Mouse (Mus musculus): ENCODE results near the gene Zcchc14. TPM values are rescaled to one million over a fixed set of nuclear protein-coding genes. Genes with fewer than 3 reads are reported as not detected.

Gene Zcchc14
- total RNA-seq, 4 experiments from 2014 or later = 14.2 to 19.2 (median 15.7) TPM

DNA sequence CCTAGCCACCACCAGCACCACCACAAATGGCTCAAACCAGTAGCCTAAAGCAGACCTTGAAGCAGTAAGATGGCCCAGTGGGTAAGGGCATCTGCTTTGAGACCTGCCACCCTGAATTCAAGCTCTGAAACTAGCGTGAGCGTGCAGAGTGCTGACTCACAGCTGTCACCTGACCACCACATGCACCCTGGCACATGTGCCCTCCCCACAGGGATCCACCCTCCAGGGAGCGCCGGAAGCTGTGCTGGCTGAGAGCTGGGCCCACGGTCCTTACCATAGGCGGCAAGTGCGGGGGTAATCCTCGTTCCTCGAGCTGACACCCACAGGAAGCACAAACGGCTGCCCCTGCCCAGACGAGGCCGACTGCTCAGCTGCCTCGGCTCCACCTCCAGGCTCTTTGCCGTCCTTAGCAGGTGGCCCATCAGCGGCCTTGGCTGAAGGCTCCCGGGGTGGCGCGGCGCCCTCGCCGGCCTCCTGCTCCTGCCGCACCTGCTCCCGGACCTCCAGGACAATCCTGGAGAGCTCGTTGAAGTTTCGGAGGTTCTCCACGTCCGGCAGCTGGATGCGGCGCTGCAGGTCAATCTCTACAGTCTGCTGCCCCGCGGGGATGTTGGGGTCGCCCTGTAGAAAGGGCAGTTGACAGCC lies 98.7 kb downstream of the Zcchc14 start:
- peak in 1 of 2 experiments; percentile 19 for DNase-seq (ENCODE audit: low spot score in 2 of 2)

DNA sequence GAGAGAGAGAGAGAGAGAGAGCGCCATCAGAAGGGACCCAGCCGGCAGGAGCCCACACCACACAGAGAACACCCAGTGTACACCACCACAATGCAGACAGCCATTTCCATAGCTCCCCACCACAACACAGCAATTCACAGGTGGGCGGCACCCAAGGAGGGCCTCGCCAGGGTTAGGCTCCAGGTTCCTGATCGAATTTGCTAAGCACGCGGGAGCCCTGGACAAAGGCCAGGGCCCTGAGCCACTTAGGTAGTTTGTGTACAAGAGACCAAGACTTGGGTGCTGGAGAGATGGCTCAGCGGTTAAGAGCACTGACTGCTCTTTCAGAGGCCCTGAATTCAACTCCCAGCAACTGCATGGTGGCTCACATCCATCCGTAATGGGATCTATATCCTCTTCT lies 100.2 kb downstream of the Zcchc14 start:
- DNase-seq (ENCODE audit: low spot score in 2 of 2) = no peak

DNA sequence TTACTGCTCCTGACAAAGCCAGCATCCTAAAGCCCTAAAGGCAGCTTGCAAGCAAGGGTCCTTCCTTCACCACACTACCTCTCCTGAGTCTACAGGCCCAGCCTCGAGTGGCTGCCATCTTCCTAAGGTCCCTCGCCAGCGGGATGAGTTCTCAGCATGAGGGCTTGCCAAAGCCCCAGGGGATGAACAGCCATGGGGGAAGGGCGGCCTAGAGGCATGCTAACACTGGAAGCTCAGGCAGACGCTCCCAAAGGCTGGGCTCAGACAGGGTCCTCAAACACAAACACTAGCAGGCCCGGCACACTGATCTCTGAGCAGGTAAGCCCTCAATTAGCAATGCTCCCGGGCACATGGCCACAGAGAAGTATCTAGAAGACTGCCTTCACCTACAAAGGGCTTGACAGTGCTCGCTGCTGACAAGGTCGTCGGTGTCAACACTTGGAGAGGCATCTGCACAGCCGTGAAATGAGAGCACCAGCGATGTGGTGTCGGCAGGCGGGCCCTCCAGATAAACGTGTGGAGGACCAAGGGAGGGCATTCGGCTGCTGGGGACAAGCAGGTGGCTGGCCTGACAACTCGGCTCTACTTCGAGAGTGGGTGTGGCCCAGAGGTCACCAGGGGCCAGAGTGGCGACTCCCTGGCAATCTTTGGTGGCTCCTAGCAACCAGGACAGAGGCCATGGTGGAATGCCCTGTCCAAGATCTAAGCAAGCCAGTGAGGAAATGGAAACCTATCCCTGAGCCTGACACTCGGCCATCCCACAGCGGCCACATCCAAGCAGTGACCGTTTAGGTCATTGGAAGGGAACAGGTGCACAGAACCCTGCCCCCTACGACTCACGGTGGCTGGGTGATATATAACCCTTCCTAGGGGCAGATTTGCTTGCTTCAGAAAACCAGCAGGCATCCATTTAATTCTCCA lies 101.4 kb downstream of the Zcchc14 start:
- DNase-seq (ENCODE audit: low spot score in 2 of 2) = peak; percentile 74 to 88

GRCm38 (mm10) chr8:121550056-121550455 lies 102.6 kb downstream of the Zcchc14 start:
- DNase-seq (ENCODE audit: low spot score in 2 of 2) = no peak

Other genes starting within 250 kb of the Zcchc14 start
- not detected for gene 1700018B08Rik, start 108.6 kb downstream of the Zcchc14 start, total RNA-seq (2022)
- 100 to 1,000 TPM; 141 to 254 (median 161) TPM for gene Fbxo31, start 74.1 kb downstream of the Zcchc14 start, total RNA-seq (2022)
- gene Map1lc3b, start 62.5 kb downstream of the Zcchc14 start, total RNA-seq (2022) = 100 to 1,000 TPM; 163 to 207 (median 201) TPM
- gene Jph3, start 76.7 kb upstream of the Zcchc14 start, total RNA-seq (2022) = not detected
- gene Klhdc4, start 176.7 kb upstream of the Zcchc14 start, total RNA-seq (2022) = 10 to 100 TPM in 3 of 4 experiments, 1 to 10 TPM in 1; 9.9 to 12.4 (median 11.0) TPM

Measured in gastrocnemius, adult 8-10 months (tissue).